Mouse (Mus musculus) adrenal gland, postnatal 36 days (tissue): ENCODE results near the gene Pitpnb. TPM values are rescaled to one million over a fixed set of nuclear protein-coding genes. Genes with fewer than 3 reads are reported as not detected.

Experiments used
- DNase-seq, 2 experiments: peaks; one replicate each; pipeline ENCODE4 v3.0.0; 2021; ENCODE audit warnings: mixed read lengths in 1 of 2
- total RNA-seq, 2 experiments: library from RNA; stranded (reverse); gene quantifications; 2 replicates each; pipeline ENCODE4 v1.2.3; 2021

Gene Pitpnb
- total RNA-seq, 2 experiments from 2014 or later = 74.2 to 74.8 TPM

GRCm38 (mm10) chr5:111421424-111421823 is 90.9 kb downstream of the Pitpnb start:
- DNase-seq = no peak

GRCm38 (mm10) chr5:111422058-111422800 is 91.7 kb downstream of the Pitpnb start:
- DNase-seq = no peak

GRCm38 (mm10) chr5:111423011-111423410 is 92.4 kb downstream of the Pitpnb start:
- no peak for DNase-seq

GRCm38 (mm10) chr5:111423616-111424015 is 93.1 kb downstream of the Pitpnb start:
- no peak for DNase-seq

- no peak for DNase-seq
These were observed 95.2 kb downstream of the Pitpnb start for GRCm38 (mm10) chr5:111425813-111426212.

- no peak for DNase-seq
These were observed 95.7 kb downstream of the Pitpnb start for GRCm38 (mm10) chr5:111426249-111426648.

- no peak for DNase-seq
These were observed 98.3 kb downstream of the Pitpnb start for GRCm38 (mm10) chr5:111428882-111429281.

- DNase-seq = peak in 1 of 2 experiments; percentile 32
These were observed 99.2 kb downstream of the Pitpnb start for GRCm38 (mm10) chr5:111429726-111430125.

- peak in 1 of 2 experiments; percentile 29 for DNase-seq
These were observed 100.6 kb downstream of the Pitpnb start for GRCm38 (mm10) chr5:111431007-111431730.

GRCm38 (mm10) chr5:111432842-111433241 is 102.3 kb downstream of the Pitpnb start:
- no peak for DNase-seq

- DNase-seq = no peak
These were observed 103.8 kb downstream of the Pitpnb start for GRCm38 (mm10) chr5:111434342-111434842.

- DNase-seq = no peak
These were observed 105.7 kb downstream of the Pitpnb start for GRCm38 (mm10) chr5:111436260-111436659.

- DNase-seq = no peak
These were observed 106.6 kb downstream of the Pitpnb start for GRCm38 (mm10) chr5:111437205-111437604.

Other genes starting within 250 kb of the Pitpnb start
- gene Mn1, start 86.6 kb downstream of the Pitpnb start, total RNA-seq = 1 to 10 TPM; 3.2 to 4.7 TPM